Mouse (Mus musculus) CD4-positive, CD25-positive, alpha-beta regulatory T cell, adult 2 months (primary cell): ENCODE measurements around the gene Gm13306.
"Not testable (repeated sequence)": the region's sequence is repeated elsewhere in the genome, so short reads cannot be mapped to it uniquely, and the experiment has no call there.

Experiments used
- DNase-seq: peaks from one replicate; pipeline ENCODE4 v3.0.0-alpha.2; 2012; ENCODE audit warnings: low read depth, low spot score

Gm13306 gene

GRCm38 (mm10) chr4:42153136-42153535 lies at the start of gene Gm13306:
Gm13306 (plus strand) TSS chr4:42153436.
- DNase-seq: not testable (repeated sequence)

DNA sequence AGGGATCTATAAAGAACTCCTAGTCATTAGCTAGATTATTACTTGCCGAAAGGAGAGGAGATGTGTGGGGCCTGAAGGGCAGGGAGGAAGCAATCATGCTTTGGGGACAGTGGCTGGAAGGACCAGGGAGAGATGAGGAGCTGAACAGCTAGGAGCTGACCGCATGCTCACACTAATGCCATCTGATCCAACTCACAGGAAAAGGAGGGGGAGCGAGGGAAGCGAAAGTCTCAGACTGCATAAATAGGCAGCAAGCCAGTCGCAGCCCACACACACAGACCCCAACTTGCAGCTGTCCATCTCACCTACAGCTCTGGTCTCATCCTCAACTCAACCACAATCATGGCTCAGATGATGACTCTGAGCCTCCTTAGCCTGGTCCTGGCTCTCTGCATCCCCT lies 38.7 kb upstream of the Gm13306 start, which contains the start of gene Gm13304:
Gm13304 (plus strand) TSS at position 301 of the 400 bp plus-strand sequence.
- not testable (repeated sequence) for DNase-seq

DNA sequence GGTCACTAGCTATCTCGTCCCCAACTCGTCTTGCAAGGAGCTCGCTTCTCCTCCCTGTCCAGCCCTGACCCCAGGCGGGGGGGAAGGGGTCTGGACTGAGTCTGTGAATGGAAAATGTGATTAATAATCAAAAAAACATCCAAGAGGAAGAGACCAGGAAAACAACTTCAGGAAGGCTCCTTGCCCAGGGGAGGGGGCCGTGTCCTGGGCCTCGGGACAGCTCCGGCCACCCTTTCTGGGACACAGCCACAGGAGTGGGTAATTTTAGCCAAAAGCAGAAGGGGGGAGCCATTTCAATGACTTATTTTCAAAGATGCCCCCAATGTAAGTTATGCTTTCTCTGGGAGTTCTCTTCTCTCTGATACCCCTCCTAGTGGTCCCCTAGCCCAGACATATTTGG lies 15.3 kb downstream of the Gm13306 start, which contains the start of gene Gm13305:
Gm13305 (minus strand) TSS at position 101 of the 400 bp plus-strand sequence.
- DNase-seq: not testable (repeated sequence)

GRCm38 (mm10) chr4:42178243-42178642 lies 25.0 kb downstream of the Gm13306 start:
- not testable (repeated sequence) for DNase-seq

- not testable (repeated sequence) for DNase-seq
Observed at GRCm38 (mm10) chr4:42183234-42184197, 30.3 kb downstream of the Gm13306 start.

GRCm38 (mm10) chr4:42184324-42184979 lies 31.2 kb downstream of the Gm13306 start:
- DNase-seq: not testable (repeated sequence)

GRCm38 (mm10) chr4:42184980-42185372 lies 31.7 kb downstream of the Gm13306 start:
- not testable (repeated sequence) for DNase-seq
